ENCODE assay signal across 8 mouse cellular contexts in genomic region chr11:98809457-98810290, GRCm38 (mm10). TPM values are rescaled to one million over a fixed set of nuclear protein-coding genes. Genes with fewer than 3 reads are reported as not detected.
DNase-seq lines count a peak whose midpoint lies in the region; ATAC-seq and TF ChIP-seq lines count a peak whose summit lies in the region.

No protein-coding gene starts in this region.

- peaks cover 71% of the 10 kb centered on the region for H3K36me3 ChIP-seq in C2C12 (ENCODE audit: control insufficient read depth, insufficient read depth)
- peaks cover 74% of the 10 kb centered on the region for H3K36me3 ChIP-seq in erythroblast, embryonic 14.5 days (ENCODE audit: control insufficient read depth)
- H3K36me3 ChIP-seq in heart, embryonic 12.5 days = peaks cover 62% of the 10 kb centered on the region
- peaks cover 33% of the 10 kb centered on the region for H3K36me3 ChIP-seq in kidney, postnatal 0 days (ENCODE audit: insufficient read depth, low read length)
- peaks cover 33% of the 10 kb centered on the region for H3K36me3 ChIP-seq in liver, embryonic 11.5 days (ENCODE audit: control insufficient read depth, insufficient read depth, low read length)
- H3K36me3 ChIP-seq in stomach, embryonic 14.5 days (ENCODE audit: control insufficient read depth, insufficient read depth, low read length) = peaks cover 61% of the 10 kb centered on the region

- TF ChIP-seq CTCF in C2C12 (IDR thresholded peaks at IDR 0.05; ENCODE audit: control insufficient read depth, insufficient read depth, insufficient read length) = no peak
- no peak; the same call in 1 of the 2 replicates for TF ChIP-seq CTCF in brain, embryonic 14.5 days (IDR thresholded peaks at IDR 0.05; ENCODE audit: borderline replicate concordance, extremely low read depth, insufficient read depth, insufficient read length)
- TF ChIP-seq CTCF in kidney, postnatal 0 days (IDR thresholded peaks at IDR 0.05; ENCODE audit: low read depth) = peak; percentile 58

- H3ac ChIP-seq in C2C12 (ENCODE audit: control insufficient read depth, insufficient read length, low read depth) = peak overlapping the region; percentile 98

- H3K79me3 ChIP-seq in C2C12 (ENCODE audit: low read depth) = peaks cover 48% of the 10 kb centered on the region

- H3K4me3 ChIP-seq in C2C12 (ENCODE audit: insufficient read depth, poor library complexity, severe bottlenecking) = peak overlapping the region; percentile 79
- peak overlapping the region; percentile 95 for H3K4me3 ChIP-seq in erythroblast, embryonic 14.5 days (replicated peaks)
- peak overlapping the region; percentile 98 for H3K4me3 ChIP-seq in heart, embryonic 12.5 days
- H3K4me3 ChIP-seq in kidney, postnatal 0 days (replicated peaks; ENCODE audit: low read depth, low read length) = peak overlapping the region; percentile 85
- H3K4me3 ChIP-seq in liver, embryonic 11.5 days (ENCODE audit: low read depth, low read length) = peak overlapping the region; percentile 75
- peak overlapping the region; percentile 80 for H3K4me3 ChIP-seq in stomach, embryonic 14.5 days (ENCODE audit: low read depth, low read length)

- H3K27ac ChIP-seq in heart, embryonic 12.5 days (ENCODE audit: poor library complexity, severe bottlenecking) = peak overlapping the region; percentile 99
- H3K27ac ChIP-seq in kidney, postnatal 0 days = peak overlapping the region; percentile 99
- H3K27ac ChIP-seq in liver, embryonic 11.5 days (ENCODE audit: low read depth, low read length) = peak overlapping the region; percentile 87
- H3K27ac ChIP-seq in stomach, embryonic 14.5 days (ENCODE audit: low read length) = peak overlapping the region; percentile 99

- peak; percentile 98 for ATAC-seq in heart, embryonic 12.5 days (ENCODE audit: insufficient number of reproducible peaks, low FRiP score)
- peak; percentile 99 for ATAC-seq in kidney, postnatal 0 days (replicated peaks; ENCODE audit: low FRiP score, low read depth)
- peak; percentile 99 for ATAC-seq in liver, embryonic 11.5 days (replicated peaks; ENCODE audit: low FRiP score)
- ATAC-seq in stomach, embryonic 14.5 days (ENCODE audit: insufficient number of reproducible peaks, insufficient read depth, low FRiP score, low read depth) = peak; percentile 99

- peaks cover 3% of the 10 kb centered on the region for H3K9me3 ChIP-seq in erythroblast, embryonic 14.5 days (ENCODE audit: control insufficient read depth, low read length)
- H3K9me3 ChIP-seq in heart, embryonic 12.5 days (replicated peaks) = no peaks in the 10 kb centered on the region
- no peaks in the 10 kb centered on the region for H3K9me3 ChIP-seq in kidney, postnatal 0 days (replicated peaks; ENCODE audit: low read length)
- H3K9me3 ChIP-seq in liver, embryonic 11.5 days (ENCODE audit: control insufficient read depth, low read length) = no peaks in the 10 kb centered on the region
- no peaks in the 10 kb centered on the region for H3K9me3 ChIP-seq in stomach, embryonic 14.5 days (ENCODE audit: control insufficient read depth, low read depth, low read length)

- no peaks in the 10 kb centered on the region for H3K27me3 ChIP-seq in C2C12 (ENCODE audit: control insufficient read depth, insufficient read depth, insufficient read length)
- H3K27me3 ChIP-seq in erythroblast, embryonic 14.5 days (ENCODE audit: control insufficient read depth) = no peaks in the 10 kb centered on the region
- no peaks in the 10 kb centered on the region for H3K27me3 ChIP-seq in heart, embryonic 12.5 days (replicated peaks)
- H3K27me3 ChIP-seq in kidney, postnatal 0 days (ENCODE audit: insufficient read depth, low read length) = no peaks in the 10 kb centered on the region
- no peaks in the 10 kb centered on the region for H3K27me3 ChIP-seq in liver, embryonic 11.5 days (replicated peaks; ENCODE audit: control insufficient read depth, insufficient read depth, low read length)
- no peaks in the 10 kb centered on the region for H3K27me3 ChIP-seq in stomach, embryonic 14.5 days (ENCODE audit: control insufficient read depth, insufficient read depth, low read length)

- peak; percentile 100 for DNase-seq in brain, embryonic 14.5 days (ENCODE audit: low read depth)
- peak; percentile 100 for DNase-seq in kidney, postnatal 0 days (ENCODE audit: low spot score)
- DNase-seq in liver, embryonic 11.5 days (ENCODE audit: low spot score) = peak; percentile 98
- peak; percentile 99 for DNase-seq in naive thymus-derived CD4-positive, alpha-beta T cell, adult 2 months (ENCODE audit: low read depth)

- peak overlapping the region; percentile 98 for H3K9ac ChIP-seq in heart, embryonic 12.5 days
- peak overlapping the region; percentile 92 for H3K9ac ChIP-seq in kidney, postnatal 0 days (ENCODE audit: low read depth, low read length)
- H3K9ac ChIP-seq in liver, embryonic 11.5 days (ENCODE audit: low read depth, low read length) = peak overlapping the region; percentile 88
- H3K9ac ChIP-seq in stomach, embryonic 14.5 days (replicated peaks; ENCODE audit: low read depth, low read length) = peak overlapping the region; percentile 89

- WGBS in heart, embryonic 12.5 days = under 1% methylated on average over 84 of the region's 84 CpGs
- 2% methylated on average over 69 of the region's 84 CpGs for WGBS in kidney, postnatal 0 days
- WGBS in liver, embryonic 11.5 days = under 1% methylated on average over 78 of the region's 84 CpGs
- WGBS in stomach, embryonic 14.5 days = 0% methylated on average over 80 of the region's 84 CpGs

- peaks cover 34% of the 10 kb centered on the region for H3K4me1 ChIP-seq in erythroblast, embryonic 14.5 days (ENCODE audit: control insufficient read depth)
- peaks cover 15% of the 10 kb centered on the region for H3K4me1 ChIP-seq in heart, embryonic 12.5 days (replicated peaks)
- 0 out of 2 replicates have a peak, but pooled peaks cover 3% of the 10 kb centered on the region for H3K4me1 ChIP-seq in kidney, postnatal 0 days (replicated peaks; ENCODE audit: insufficient read depth, low read length)
- peaks cover 12% of the 10 kb centered on the region; the same call in 1 of the 2 replicates for H3K4me1 ChIP-seq in liver, embryonic 11.5 days (replicated peaks; ENCODE audit: control insufficient read depth, insufficient read depth, low read length)
- peaks cover 11% of the 10 kb centered on the region; the same call in 1 of the 2 replicates for H3K4me1 ChIP-seq in stomach, embryonic 14.5 days (ENCODE audit: control insufficient read depth, insufficient read depth, low read length)

- TF ChIP-seq POLR2A in brain, embryonic 14.5 days (IDR thresholded peaks at IDR 0.05; ENCODE audit: borderline replicate concordance, extremely low read depth, insufficient read depth, insufficient read length, poor library complexity, severe bottlenecking) = peak; percentile 79

- peak overlapping the region; percentile 85 for H3K4me2 ChIP-seq in heart, embryonic 12.5 days
- H3K4me2 ChIP-seq in kidney, postnatal 0 days (ENCODE audit: low read length) = peak overlapping the region; percentile 83
- H3K4me2 ChIP-seq in liver, embryonic 11.5 days = peak overlapping the region; percentile 83
- peak overlapping the region; percentile 88 for H3K4me2 ChIP-seq in stomach, embryonic 14.5 days (replicated peaks; ENCODE audit: low read depth, low read length)

- H3K79me2 ChIP-seq in C2C12 (ENCODE audit: control insufficient read depth, insufficient read depth) = peaks cover 50% of the 10 kb centered on the region

RNA-seq across cellular contexts. Expression of gene Casc3, which starts 5.0 kb away (rescaled TPM):
- 24.4 TPM for polyA plus RNA-seq in C2C12 (2012; fragmentation: generic; extraction: Trizol)
- 66.6 and 74.3 TPM in 2 replicates for polyA plus RNA-seq in brain, embryonic 14.5 days (2012; rRNA removed)
- polyA plus RNA-seq in erythroblast, embryonic 14.5 days (2012) = 2.6 and 3.3 TPM in 2 replicates
- polyA plus RNA-seq in heart, embryonic 12.5 days (2016; fragmentation: Nextera tagmentation; extraction: Ambion mirVana) = 31.8 and 33.3 TPM in 2 replicates
- polyA plus RNA-seq in kidney, postnatal 0 days (2015; fragmentation: Nextera tagmentation; extraction: Ambion mirVana) = 24.6 and 25.7 TPM in 2 replicates
- 34.8 and 35.6 TPM in 2 replicates for polyA plus RNA-seq in liver, embryonic 11.5 days (2014; fragmentation: Nextera tagmentation; extraction: Ambion mirVana)
- polyA plus RNA-seq in stomach, embryonic 14.5 days (2014; fragmentation: Nextera tagmentation; extraction: Ambion mirVana) = 33.7 and 35.1 TPM in 2 replicates

RNA-seq across cellular contexts. Expression of gene Msl1, which starts 14.4 kb away (rescaled TPM):
- 40.5 TPM for polyA plus RNA-seq in C2C12 (2012; fragmentation: generic; extraction: Trizol)
- 92.1 and 104 TPM in 2 replicates for polyA plus RNA-seq in brain, embryonic 14.5 days (2012; rRNA removed)
- 2.7 TPM in 2 replicates for polyA plus RNA-seq in erythroblast, embryonic 14.5 days (2012)
- polyA plus RNA-seq in heart, embryonic 12.5 days (2016; fragmentation: Nextera tagmentation; extraction: Ambion mirVana) = 20.3 and 21.4 TPM in 2 replicates
- polyA plus RNA-seq in kidney, postnatal 0 days (2015; fragmentation: Nextera tagmentation; extraction: Ambion mirVana) = 17.8 and 19.3 TPM in 2 replicates
- 14.8 and 17.7 TPM in 2 replicates for polyA plus RNA-seq in liver, embryonic 11.5 days (2014; fragmentation: Nextera tagmentation; extraction: Ambion mirVana)
- 21.6 and 22.3 TPM in 2 replicates for polyA plus RNA-seq in stomach, embryonic 14.5 days (2014; fragmentation: Nextera tagmentation; extraction: Ambion mirVana)

RNA-seq across cellular contexts. Expression of gene Rapgefl1, which starts 26.9 kb away (rescaled TPM):
- 0.66 TPM for polyA plus RNA-seq in C2C12 (2012; fragmentation: generic; extraction: Trizol)
- polyA plus RNA-seq in brain, embryonic 14.5 days (2012; rRNA removed) = 22.0 and 33.5 TPM in 2 replicates
- polyA plus RNA-seq in erythroblast, embryonic 14.5 days (2012) = not detected in 2 replicates
- polyA plus RNA-seq in heart, embryonic 12.5 days (2016; fragmentation: Nextera tagmentation; extraction: Ambion mirVana) = 0.51 and 1.0 TPM in 2 replicates
- 0.77 and 1.0 TPM in 2 replicates for polyA plus RNA-seq in kidney, postnatal 0 days (2015; fragmentation: Nextera tagmentation; extraction: Ambion mirVana)
- polyA plus RNA-seq in liver, embryonic 11.5 days (2014; fragmentation: Nextera tagmentation; extraction: Ambion mirVana) = 0.39 and 0.55 TPM in 2 replicates
- polyA plus RNA-seq in stomach, embryonic 14.5 days (2014; fragmentation: Nextera tagmentation; extraction: Ambion mirVana) = 5.6 and 7.7 TPM in 2 replicates

RNA-seq across cellular contexts. Expression of gene Nr1d1, which starts 34.5 kb away (rescaled TPM):
- polyA plus RNA-seq in C2C12 (2012; fragmentation: generic; extraction: Trizol) = 22.3 TPM
- polyA plus RNA-seq in brain, embryonic 14.5 days (2012; rRNA removed) = 3.6 and 4.1 TPM in 2 replicates
- polyA plus RNA-seq in erythroblast, embryonic 14.5 days (2012) = 0.22 and 0.29 TPM in 2 replicates
- polyA plus RNA-seq in heart, embryonic 12.5 days (2016; fragmentation: Nextera tagmentation; extraction: Ambion mirVana) = 6.4 TPM in 2 replicates
- polyA plus RNA-seq in kidney, postnatal 0 days (2015; fragmentation: Nextera tagmentation; extraction: Ambion mirVana) = 3.1 and 3.5 TPM in 2 replicates
- polyA plus RNA-seq in liver, embryonic 11.5 days (2014; fragmentation: Nextera tagmentation; extraction: Ambion mirVana) = 2.1 and 2.7 TPM in 2 replicates
- 1.7 and 2.3 TPM in 2 replicates for polyA plus RNA-seq in stomach, embryonic 14.5 days (2014; fragmentation: Nextera tagmentation; extraction: Ambion mirVana)

RNA-seq across cellular contexts. Expression of gene Wipf2, which starts 53.8 kb away (rescaled TPM):
- 4.5 TPM for polyA plus RNA-seq in C2C12 (2012; fragmentation: generic; extraction: Trizol)
- polyA plus RNA-seq in brain, embryonic 14.5 days (2012; rRNA removed) = 11.0 and 14.7 TPM in 2 replicates
- 0.81 TPM in 2 replicates for polyA plus RNA-seq in erythroblast, embryonic 14.5 days (2012)
- polyA plus RNA-seq in heart, embryonic 12.5 days (2016; fragmentation: Nextera tagmentation; extraction: Ambion mirVana) = 3.0 and 3.3 TPM in 2 replicates
- polyA plus RNA-seq in kidney, postnatal 0 days (2015; fragmentation: Nextera tagmentation; extraction: Ambion mirVana) = 3.4 and 3.5 TPM in 2 replicates
- polyA plus RNA-seq in liver, embryonic 11.5 days (2014; fragmentation: Nextera tagmentation; extraction: Ambion mirVana) = 3.8 and 4.7 TPM in 2 replicates
- 6.8 and 7.1 TPM in 2 replicates for polyA plus RNA-seq in stomach, embryonic 14.5 days (2014; fragmentation: Nextera tagmentation; extraction: Ambion mirVana)

Comparison
In these comparisons a context has a peak if more than half of its experiments do, and no peak if none do; other contexts are left out.
1. Peak in every context shown above with its lines: DNase-seq, ATAC-seq, H3K4me3 ChIP-seq and H3K27ac ChIP-seq.